Mouse (Mus musculus) limb, embryonic 15.5 days (tissue): ENCODE measurements at regions not wholly inside any gene's neighbourhood (a gene's known extent, or its start where the extent isn't known, plus 50 kb on each side); places are given as distances from the start of the nearest gene placed in this dataset.
A peak's percentile ranks its signal among the peaks of the same experiment; 100 is the strongest.

ENCODE experiments used
- ATAC-seq: fragments of 200-750 bp; cut with Nextera tagmentation; 2 replicates; pipeline ENCODE4 v1.8.0; 2017; ENCODE audit warnings: low read depth, moderate TSS enrichment; ENCODE audit not compliant: insufficient number of reproducible peaks, low FRiP score, low TSS enrichment
- H3K27ac ChIP-seq: fragments of 300-500 bp; sonication (generic); 2 replicates; pipeline ENCODE4 v1.5.1; 2015; ENCODE audit warnings: moderate library complexity, mild to moderate bottlenecking, inconsistent platforms
- H3K27me3 ChIP-seq: fragments of 300-500 bp; sonication (generic); 2 replicates; pipeline ENCODE4 v1.6.1; 2015; ENCODE audit warnings: inconsistent platforms
- H3K36me3 ChIP-seq: fragments of 300-500 bp; sonication (generic); 2 replicates; pipeline ENCODE4 v1.6.1; 2015; ENCODE audit warnings: inconsistent platforms
- H3K4me1 ChIP-seq: fragments of 300-500 bp; sonication (generic); 2 replicates; pipeline ENCODE4 v1.6.1; 2015; ENCODE audit warnings: inconsistent platforms
- H3K4me2 ChIP-seq: fragments of 300-500 bp; sonication (generic); 2 replicates; pipeline ENCODE4 v1.6.1; 2015; ENCODE audit warnings: mild to moderate bottlenecking, inconsistent platforms
- H3K4me3 ChIP-seq: fragments of 300-500 bp; sonication (generic); 2 replicates; pipeline ENCODE4 v1.5.1; 2015; ENCODE audit warnings: mild to moderate bottlenecking, inconsistent platforms
- H3K9ac ChIP-seq: fragments of 300-500 bp; sonication (generic); 2 replicates; pipeline ENCODE4 v1.6.1; 2015; ENCODE audit warnings: inconsistent platforms
- H3K9me3 ChIP-seq: fragments of 300-500 bp; sonication (generic); 2 replicates; pipeline ENCODE4 v1.6.1; 2016; ENCODE audit warnings: inconsistent platforms
- WGBS: fragments of 180-500 bp; shearing (Covaris S2); methylation state at CpG from one replicate; pipeline ENCODE4 v1.1.7; 2015; 5-methylcytosine and 5-hydroxymethylcytosine counted together

DNA sequence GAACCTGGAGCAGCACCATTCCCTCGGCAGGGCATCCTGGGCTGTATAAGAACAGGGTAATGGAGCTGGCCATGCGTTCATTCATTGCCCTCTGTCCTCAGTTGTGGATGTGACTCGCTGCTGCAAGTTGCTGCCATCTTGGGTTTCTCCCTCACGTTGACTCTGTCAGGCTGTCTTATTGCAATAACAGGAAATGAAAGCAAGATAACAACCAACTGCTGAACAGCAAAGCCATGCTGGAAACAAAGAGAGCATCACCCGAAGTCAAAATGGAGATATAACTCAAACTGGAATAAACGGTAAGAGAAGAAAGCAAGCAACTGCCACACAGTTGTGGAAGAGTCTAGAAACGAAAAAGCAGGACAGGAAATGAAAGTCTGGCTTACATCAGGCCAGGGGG, 188.5 kb downstream of the Bcl11b start:
- no peak for ATAC-seq
- Histone ChIP-seq H3K4me1 (peaks cover 19% of the 10 kb centered on the region), H3K9ac (no peak overlapping the region), H3K4me3 (no peak overlapping the region), H3K36me3 (no peaks in the 10 kb centered on the region), H3K9me3 (no peaks in the 10 kb centered on the region), H3K4me2 (no peak overlapping the region), H3K27me3 (0 out of 2 replicates have a peak, but pooled peaks cover 4% of the 10 kb centered on the region), H3K27ac (no peak overlapping the region)
- WGBS = 81% methylated on average over 7 of the region's 7 CpGs

DNA sequence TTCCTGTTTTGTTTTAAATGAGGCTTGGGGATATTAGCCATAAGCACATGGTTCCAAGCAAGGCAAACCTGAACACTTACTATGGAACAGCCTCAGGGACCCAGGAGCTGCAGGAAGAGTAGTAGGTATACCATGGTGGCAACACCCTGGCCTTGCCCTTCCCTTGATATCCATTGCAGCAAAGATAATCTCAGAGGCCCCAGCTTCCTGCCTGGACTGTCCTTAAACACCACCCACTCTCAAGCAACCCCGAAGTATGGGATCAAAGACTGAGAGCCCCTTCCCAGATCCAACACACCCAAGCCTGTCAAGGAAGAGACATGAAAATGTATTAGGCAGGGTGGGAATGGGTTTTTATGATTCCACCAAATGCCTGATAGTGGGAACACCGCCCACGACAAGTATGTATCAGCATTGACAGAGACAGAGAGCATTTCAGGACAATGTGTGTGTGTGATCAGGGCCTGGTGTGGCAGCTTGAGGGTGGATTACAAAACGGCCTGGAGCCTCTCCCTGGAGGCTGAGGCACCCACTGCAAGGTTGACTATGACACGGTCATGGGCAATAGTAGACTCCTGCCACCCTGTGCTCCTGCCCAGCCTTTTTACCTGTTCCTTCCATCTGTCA, 179.5 kb downstream of the Bcl11b start:
- ATAC-seq = no peak
- H3K4me3 ChIP-seq = no peak overlapping the region
- no peak overlapping the region for H3K4me2 ChIP-seq
- no peak overlapping the region for H3K27ac ChIP-seq
- no peaks in the 10 kb centered on the region for H3K36me3 ChIP-seq
- 76% methylated on average over 5 of the region's 5 CpGs for WGBS
- no peaks in the 10 kb centered on the region for H3K27me3 ChIP-seq
- no peaks in the 10 kb centered on the region for H3K4me1 ChIP-seq
- no peaks in the 10 kb centered on the region for H3K9me3 ChIP-seq
- no peak overlapping the region for H3K9ac ChIP-seq

DNA sequence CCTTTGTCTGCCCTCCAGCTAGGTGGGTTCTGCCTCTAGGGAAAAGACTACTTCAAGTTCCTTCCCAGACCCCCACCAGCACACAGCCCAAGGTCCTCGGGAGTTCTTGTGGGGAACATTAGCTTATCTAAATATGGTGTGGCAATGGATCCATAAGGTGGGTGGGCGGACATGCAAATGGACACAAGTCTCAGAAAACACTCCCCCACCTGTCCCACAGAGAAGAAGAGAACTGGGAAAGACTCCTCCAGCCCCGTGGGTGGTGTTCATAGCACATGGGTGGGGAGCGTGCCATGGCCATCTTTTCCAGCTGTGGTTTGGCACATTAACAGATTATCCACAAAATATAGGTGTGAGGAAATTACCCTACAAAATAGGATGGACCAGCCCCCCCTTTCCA, 177.5 kb downstream of the Bcl11b start:
- no peak for ATAC-seq
- WGBS = 90% methylated on average over 4 of the region's 4 CpGs

DNA sequence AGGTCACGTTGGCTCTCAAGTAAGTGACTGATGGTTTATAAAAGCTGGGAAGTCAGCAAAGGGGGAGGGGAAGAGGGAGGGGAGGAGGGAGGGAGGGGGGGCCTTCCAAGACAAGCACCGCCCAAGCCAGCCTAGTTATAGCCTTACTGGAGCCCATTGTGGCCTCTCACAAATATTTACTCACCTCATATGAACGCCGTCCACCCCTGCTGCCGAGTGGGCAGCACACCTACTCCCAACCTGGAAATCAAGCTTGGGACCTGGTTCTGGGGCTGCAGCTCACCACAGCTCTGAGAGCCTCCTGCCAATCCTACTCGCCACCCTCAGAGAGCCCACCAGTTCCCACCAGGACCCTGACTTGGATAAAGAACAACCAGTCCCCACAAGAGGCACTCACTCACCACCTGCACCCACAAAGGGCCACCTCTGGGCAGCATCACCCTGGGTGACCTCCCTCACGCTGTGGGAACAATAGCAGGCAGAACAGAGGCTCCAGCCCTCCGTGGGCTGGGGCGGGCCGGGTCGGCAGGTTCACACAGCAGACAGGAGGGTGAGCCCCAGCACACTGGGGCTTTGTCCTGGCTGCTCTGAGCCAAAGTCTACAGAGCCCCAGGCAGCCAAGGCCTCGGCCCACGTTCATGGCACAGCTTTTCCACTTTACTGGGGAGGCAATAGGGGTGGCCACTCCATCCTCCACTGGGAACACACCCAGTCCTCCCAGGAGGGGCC, 171.8 kb downstream of the Bcl11b start:
- no peak overlapping the region for H3K4me3 ChIP-seq
- ATAC-seq = no peak
- no peaks in the 10 kb centered on the region for H3K9me3 ChIP-seq
- no peak overlapping the region for H3K4me2 ChIP-seq
- H3K36me3 ChIP-seq = no peaks in the 10 kb centered on the region
- H3K27me3 ChIP-seq = 0 out of 2 replicates have a peak, but pooled peaks cover 2% of the 10 kb centered on the region
- WGBS = 52% methylated on average over 13 of the region's 13 CpGs
- H3K9ac ChIP-seq = no peak overlapping the region
- H3K4me1 ChIP-seq = peaks cover 6% of the 10 kb centered on the region; the same call in 1 of the 2 replicates
- no peak overlapping the region for H3K27ac ChIP-seq

More for the DNA sequence above, 177.5 kb downstream of the Bcl11b start:
- Histone ChIP-seq H3K27me3 (no peaks in the 10 kb centered on the region), H3K9ac (no peak overlapping the region), H3K4me3 (no peak overlapping the region), H3K27ac (no peak overlapping the region), H3K4me2 (no peak overlapping the region), H3K4me1 (no peaks in the 10 kb centered on the region), H3K36me3 (no peaks in the 10 kb centered on the region), H3K9me3 (no peaks in the 10 kb centered on the region)

DNA sequence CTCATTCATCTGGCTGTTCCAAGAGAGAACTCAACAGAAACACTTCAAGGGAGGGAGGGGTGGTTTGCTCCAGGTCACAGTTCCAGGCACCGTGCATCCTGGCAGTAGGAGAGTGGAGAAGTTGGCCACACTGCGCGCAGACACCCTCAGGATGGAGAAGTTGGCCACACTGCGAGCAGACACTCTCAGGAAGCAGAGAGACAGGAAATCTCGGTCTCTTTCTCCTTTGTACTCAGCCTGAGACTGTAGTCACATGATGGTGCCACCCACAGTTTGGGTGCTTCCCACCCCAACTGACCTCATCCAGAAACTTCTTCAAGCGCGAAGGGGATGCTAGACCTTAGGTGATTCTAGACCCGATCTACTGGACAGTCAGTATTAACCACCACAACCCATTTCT, 170.4 kb downstream of the Bcl11b start:
- no peak overlapping the region for H3K4me2 ChIP-seq
- no peak overlapping the region for H3K9ac ChIP-seq
- H3K36me3 ChIP-seq = no peaks in the 10 kb centered on the region
- peaks cover 6% of the 10 kb centered on the region; the same call in 1 of the 2 replicates for H3K4me1 ChIP-seq
- H3K27ac ChIP-seq = no peak overlapping the region
- H3K4me3 ChIP-seq = no peak overlapping the region
- no peak for ATAC-seq
- H3K27me3 ChIP-seq = 0 out of 2 replicates have a peak, but pooled peaks cover 2% of the 10 kb centered on the region
- 94% methylated on average over 8 of the region's 8 CpGs for WGBS
- no peaks in the 10 kb centered on the region for H3K9me3 ChIP-seq

DNA sequence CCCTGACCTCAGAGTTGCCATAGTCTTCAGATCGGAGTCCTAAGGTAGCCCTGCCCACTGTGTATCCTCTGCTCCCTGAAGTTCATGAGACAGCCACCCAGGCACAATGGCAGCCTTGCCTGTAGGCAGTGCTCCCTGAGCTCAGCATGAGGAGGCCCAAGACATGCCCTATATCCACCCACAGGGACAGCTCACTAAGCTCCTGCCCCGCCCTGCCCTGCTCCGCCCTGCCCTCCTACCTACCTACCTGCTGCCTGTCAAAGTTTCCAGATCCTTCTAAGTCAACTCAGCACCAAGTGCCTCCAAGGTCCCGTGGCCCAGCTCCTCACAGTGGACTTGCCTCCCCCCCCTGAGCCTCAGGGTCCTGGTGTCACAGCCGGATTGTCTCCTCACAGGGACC, 168.9 kb downstream of the Bcl11b start:
- Histone ChIP-seq H3K27me3 (0 out of 2 replicates have a peak, but pooled peaks cover 2% of the 10 kb centered on the region), H3K27ac (no peak overlapping the region), H3K4me2 (no peak overlapping the region), H3K9me3 (no peaks in the 10 kb centered on the region), H3K4me1 (peaks cover 6% of the 10 kb centered on the region; the same call in 1 of the 2 replicates), H3K4me3 (no peak overlapping the region), H3K36me3 (no peaks in the 10 kb centered on the region), H3K9ac (no peak overlapping the region)
- no peak; the same call in 1 of the 2 replicates for ATAC-seq
- 78% methylated on average over 5 of the region's 5 CpGs for WGBS

DNA sequence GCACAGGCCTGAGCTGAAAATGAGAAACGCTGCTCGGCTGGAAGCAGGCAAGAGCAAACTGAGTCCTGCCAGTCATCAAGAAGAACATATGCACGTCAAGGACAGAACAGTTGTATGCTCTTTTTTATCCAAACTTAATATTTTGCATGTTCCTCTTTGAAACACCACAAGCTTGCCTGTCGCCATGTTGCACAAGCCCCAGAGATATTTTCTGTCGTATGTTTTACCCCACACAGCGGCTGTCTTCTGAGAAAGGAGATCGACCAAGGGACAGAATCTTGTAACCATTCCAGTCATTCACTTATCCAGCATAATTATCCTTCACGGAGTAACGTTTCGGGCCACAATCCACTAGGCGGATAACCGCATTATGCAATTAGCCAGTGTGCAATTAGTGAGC, 165.7 kb downstream of the Bcl11b start:
- H3K4me3 ChIP-seq = no peak overlapping the region
- H3K4me1 ChIP-seq = no peaks in the 10 kb centered on the region
- 89% methylated on average over 12 of the region's 12 CpGs for WGBS
- H3K36me3 ChIP-seq = no peaks in the 10 kb centered on the region
- no peak overlapping the region for H3K9ac ChIP-seq
- H3K27ac ChIP-seq = no peak overlapping the region
- H3K4me2 ChIP-seq = no peak overlapping the region
- 0 out of 2 replicates have a peak, but pooled peaks cover 2% of the 10 kb centered on the region for H3K27me3 ChIP-seq
- H3K9me3 ChIP-seq = no peaks in the 10 kb centered on the region
- ATAC-seq = no peak

DNA sequence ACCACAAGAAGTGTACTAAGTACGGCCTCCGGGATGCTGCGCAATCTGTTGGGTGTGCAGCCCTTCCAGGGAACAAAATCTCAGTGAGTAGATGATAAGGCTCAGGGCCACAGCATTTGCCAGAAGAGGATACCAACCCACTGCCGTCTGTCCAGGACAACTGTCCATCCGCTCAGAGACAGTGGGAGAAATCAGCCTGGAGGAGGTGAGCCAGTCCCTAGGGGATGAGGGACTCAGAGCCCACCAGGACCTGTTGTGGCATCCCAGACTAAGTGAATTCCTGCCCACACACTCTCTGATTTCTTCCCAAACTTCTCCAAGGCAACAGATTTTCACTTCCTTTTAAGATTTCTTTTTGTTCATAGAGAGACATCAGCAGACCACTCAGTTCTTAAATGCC, 158.8 kb downstream of the Bcl11b start:
- no peak overlapping the region for H3K4me3 ChIP-seq
- H3K36me3 ChIP-seq = no peaks in the 10 kb centered on the region
- H3K9me3 ChIP-seq = no peaks in the 10 kb centered on the region
- WGBS = 93% methylated on average over 5 of the region's 5 CpGs
- no peak overlapping the region for H3K9ac ChIP-seq
- H3K27ac ChIP-seq = no peak overlapping the region
- H3K4me1 ChIP-seq = no peaks in the 10 kb centered on the region
- ATAC-seq = no peak
- H3K27me3 ChIP-seq = no peaks in the 10 kb centered on the region
- H3K4me2 ChIP-seq = no peak overlapping the region

DNA sequence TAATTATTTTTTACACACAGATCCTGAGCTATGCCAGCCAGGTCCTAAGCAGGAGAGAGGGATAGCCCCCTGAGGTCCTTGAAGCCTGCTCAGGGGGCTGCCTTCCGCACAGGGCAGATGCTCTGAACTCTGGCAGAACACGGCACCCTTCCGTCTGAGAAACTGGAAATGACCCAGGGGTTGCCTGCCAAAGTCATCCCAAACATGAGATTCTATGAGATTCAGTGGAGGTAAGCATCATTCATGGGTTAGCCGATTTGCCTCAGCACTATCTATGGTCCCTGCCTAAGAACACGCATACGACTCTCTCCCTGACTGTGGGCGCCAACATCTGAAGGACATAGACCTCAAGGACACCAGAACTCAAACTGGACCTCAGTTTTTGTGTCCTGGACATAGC, 152.8 kb downstream of the Bcl11b start:
- Histone ChIP-seq H3K27me3 (no peaks in the 10 kb centered on the region), H3K36me3 (no peaks in the 10 kb centered on the region), H3K4me1 (0 out of 2 replicates have a peak, but pooled peaks cover 2% of the 10 kb centered on the region), H3K9ac (no peak overlapping the region), H3K9me3 (no peaks in the 10 kb centered on the region), H3K4me2 (no peak overlapping the region), H3K4me3 (no peak overlapping the region), H3K27ac (no peak overlapping the region)
- 84% methylated on average over 7 of the region's 7 CpGs for WGBS
- no peak for ATAC-seq

DNA sequence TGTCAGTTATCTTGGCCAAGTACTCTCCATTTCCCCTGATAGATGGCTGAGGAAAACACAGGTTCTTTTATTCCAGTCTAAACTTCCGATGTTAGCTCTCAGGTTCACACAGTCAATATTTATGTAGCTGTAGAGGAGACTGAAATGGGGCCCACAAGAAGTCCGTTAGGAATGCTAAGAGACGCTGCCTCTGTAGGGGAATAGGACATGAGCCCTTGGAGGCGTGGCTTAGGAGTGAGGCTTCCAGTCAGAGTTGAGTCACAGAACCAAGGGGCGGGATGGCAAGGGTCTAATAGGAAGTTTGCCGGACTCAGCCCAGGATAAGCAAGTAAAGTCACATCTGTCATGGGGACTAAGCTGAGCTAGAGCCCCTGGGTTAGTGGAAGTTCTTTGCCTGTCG, 150.5 kb downstream of the Bcl11b start:
- Histone ChIP-seq H3K9ac (no peak overlapping the region), H3K4me1 (0 out of 2 replicates have a peak, but pooled peaks cover 8% of the 10 kb centered on the region), H3K4me3 (no peak overlapping the region), H3K9me3 (no peaks in the 10 kb centered on the region), H3K4me2 (no peak overlapping the region), H3K27me3 (no peaks in the 10 kb centered on the region), H3K27ac (no peak overlapping the region), H3K36me3 (no peaks in the 10 kb centered on the region)
- 60% methylated on average over 7 of the region's 7 CpGs for WGBS
- ATAC-seq = no peak

DNA sequence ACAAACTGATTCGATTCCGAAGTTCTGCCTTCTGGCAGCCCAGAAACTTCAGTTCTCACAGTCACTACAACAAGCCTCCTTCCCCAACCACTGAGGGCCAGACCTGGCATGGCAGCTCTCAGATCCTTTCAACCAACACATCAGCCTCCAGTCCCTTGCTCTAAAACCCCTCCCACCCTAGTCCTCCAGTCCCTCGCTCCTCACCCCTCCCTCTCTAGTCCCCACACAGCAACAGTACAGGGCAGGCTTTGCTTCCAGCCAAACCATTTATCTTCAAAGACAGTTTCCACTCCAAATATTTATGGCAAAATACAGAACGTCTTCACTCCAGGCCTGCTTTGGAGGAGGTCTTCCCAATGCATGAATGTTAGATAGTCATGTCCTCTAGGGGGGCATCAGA, 147.9 kb downstream of the Bcl11b start:
- H3K27me3 ChIP-seq = no peaks in the 10 kb centered on the region
- WGBS = 48% methylated on average over 4 of the region's 4 CpGs
- H3K9me3 ChIP-seq = no peaks in the 10 kb centered on the region
- peaks cover 17% of the 10 kb centered on the region for H3K4me1 ChIP-seq
- H3K27ac ChIP-seq = peak overlapping the region; percentile 12; the same call in 1 of the 2 replicates
- ATAC-seq = no peak
- no peak overlapping the region for H3K4me2 ChIP-seq
- no peaks in the 10 kb centered on the region for H3K36me3 ChIP-seq
- H3K9ac ChIP-seq = no peak overlapping the region
- H3K4me3 ChIP-seq = no peak overlapping the region

DNA sequence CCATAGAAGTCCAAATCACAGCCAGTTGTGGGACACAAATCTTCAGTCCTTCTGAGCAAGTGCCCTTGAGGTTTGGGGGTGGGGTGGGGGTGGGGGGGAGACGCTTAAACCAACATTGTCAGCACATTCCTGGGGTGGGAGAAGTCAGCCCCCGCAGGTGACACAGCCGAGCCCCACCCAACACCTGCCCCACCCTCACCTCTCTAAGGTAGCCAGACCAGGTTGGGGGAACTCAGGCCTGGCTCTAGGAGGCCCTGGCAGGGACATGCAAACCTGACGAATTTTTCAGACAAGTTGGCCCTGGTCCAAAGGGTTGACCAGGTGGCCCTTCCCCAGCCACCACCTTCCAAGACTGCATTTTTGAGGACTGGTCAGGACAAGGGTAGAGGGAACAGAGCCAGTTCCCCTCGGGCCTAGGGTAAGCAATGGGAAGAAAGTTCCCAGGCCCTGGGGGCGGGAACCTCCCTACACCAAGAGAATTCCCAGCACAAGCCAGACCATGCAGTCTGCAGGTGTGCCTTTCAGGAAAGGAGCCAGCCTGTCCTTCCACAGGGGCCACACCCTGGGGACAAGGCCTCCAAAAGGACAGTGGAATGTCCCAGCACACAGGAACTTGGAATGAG, 146.9 kb downstream of the Bcl11b start:
- Histone ChIP-seq H3K9ac (no peak overlapping the region), H3K4me1 (peaks cover 17% of the 10 kb centered on the region), H3K4me2 (no peak overlapping the region), H3K4me3 (no peak overlapping the region), H3K36me3 (no peaks in the 10 kb centered on the region), H3K9me3 (no peaks in the 10 kb centered on the region), H3K27ac (peak overlapping the region; percentile 12; the same call in 1 of the 2 replicates), H3K27me3 (no peaks in the 10 kb centered on the region)
- 61% methylated on average over 6 of the region's 6 CpGs for WGBS
- no peak for ATAC-seq
